Mouse (Mus musculus) embryonic facial prominence, embryonic 14.5 days (tissue): ENCODE results near the gene Pigg. TPM values are rescaled to one million over a fixed set of nuclear protein-coding genes. Genes with fewer than 3 reads are reported as not detected.

ENCODE experiments used
- ATAC-seq: fragments of 200-750 bp; cut with Nextera tagmentation; 2 replicates; pipeline ENCODE4 v1.8.0; 2017; ENCODE audit warnings: low read depth, moderate number of reproducible peaks, moderate TSS enrichment
- DNase-seq: peaks from one replicate; pipeline ENCODE4 v3.0.0-alpha.2; 2015; ENCODE audit warnings: low spot score
- H3K27ac ChIP-seq: fragments of 300-500 bp; sonication (generic); replicated peaks from 2 replicates; pipeline ENCODE4 v1.5.1; 2014; ENCODE audit warnings: low read depth, mild to moderate bottlenecking, low read length, moderate library complexity
- H3K27me3 ChIP-seq: fragments of 300-500 bp; sonication (generic); replicated peaks from 2 replicates; pipeline ENCODE4 v1.6.1; 2014; ENCODE audit warnings: low read length; ENCODE audit not compliant: control insufficient read depth, insufficient read depth
- H3K36me3 ChIP-seq: fragments of 300-500 bp; sonication (generic); 2 replicates; pipeline ENCODE4 v1.6.1; 2014; ENCODE audit warnings: low read length, mixed read lengths; ENCODE audit not compliant: control insufficient read depth, insufficient read depth
- H3K4me1 ChIP-seq: fragments of 300-500 bp; sonication (generic); 2 replicates; pipeline ENCODE4 v1.6.1; 2014; ENCODE audit warnings: antibody characterized with exemption, low read length; ENCODE audit not compliant: control insufficient read depth, insufficient read depth
- H3K4me2 ChIP-seq: fragments of 300-500 bp; sonication (generic); 2 replicates; pipeline ENCODE4 v1.6.1; 2014; ENCODE audit warnings: low read depth, mild to moderate bottlenecking, low read length, moderate library complexity, mixed read lengths
- H3K4me3 ChIP-seq: fragments of 300-500 bp; sonication (generic); 2 replicates; pipeline ENCODE4 v1.5.1; 2014; ENCODE audit warnings: low read depth, mild to moderate bottlenecking, low read length
- H3K9ac ChIP-seq: fragments of 300-500 bp; sonication (generic); 2 replicates; pipeline ENCODE4 v1.6.1; 2014; ENCODE audit warnings: low read depth, mild to moderate bottlenecking, low read length, moderate library complexity, mixed read lengths
- H3K9me3 ChIP-seq: fragments of 300-500 bp; sonication (generic); 2 replicates; pipeline ENCODE4 v1.6.1; 2016; ENCODE audit warnings: low read length; ENCODE audit not compliant: control insufficient read depth
- whole genome bisulfite sequencing: fragments of 180-500 bp; shearing (Covaris S2); extraction: QIAGEN DNeasy Blood & Tissue Kit; methylation state at CpG from one replicate; pipeline ENCODE4 v1.1.7; 2014; 5-methylcytosine and 5-hydroxymethylcytosine counted together
- polyA plus RNA-seq: library from polyadenylated mRNA; unstranded; fragments of >200 nt; fragmentation: Nextera tagmentation; extraction: Ambion mirVana; gene quantifications from 2 replicates; pipeline ENCODE4 v1.2.1, GENCODE M21; 2014

The Pigg gene
- polyA plus RNA-seq, 1 experiment from 2014 or later, result 1.9 TPM

GRCm38 (mm10) chr5:108345313-108346071 is 33.1 kb downstream of the Pigg start:
- WGBS, result 84% methylated on average over 10 of the region's 10 CpGs
- DNase-seq (no peak), ATAC-seq (no peak)
- H3K4me2 ChIP-seq, result no peak overlapping the region
- H3K4me1 ChIP-seq, result no peaks in the 10 kb centered on the region
- H3K27ac ChIP-seq, result no peak overlapping the region
- H3K36me3 ChIP-seq, result peaks cover 32% of the 10 kb centered on the region
- H3K4me3 ChIP-seq, result no peak overlapping the region
- H3K9me3 ChIP-seq, result no peaks in the 10 kb centered on the region
- H3K27me3 ChIP-seq, result no peaks in the 10 kb centered on the region
- H3K9ac ChIP-seq, result no peak overlapping the region

GRCm38 (mm10) chr5:108347843-108348242 is 35.4 kb downstream of the Pigg start:
- H3K4me2 ChIP-seq, result no peak overlapping the region
- 64% methylated on average over 6 of the region's 6 CpGs for WGBS

GRCm38 (mm10) chr5:108349511-108350148 is 37.2 kb downstream of the Pigg start:
- no peak overlapping the region for H3K4me3 ChIP-seq
- H3K4me2 ChIP-seq, result no peak overlapping the region
- H3K9ac ChIP-seq, result no peak overlapping the region
- 92% methylated on average over 9 of the region's 9 CpGs for WGBS
- H3K9me3 ChIP-seq, result no peaks in the 10 kb centered on the region
- ATAC-seq, result no peak
- no peaks in the 10 kb centered on the region for H3K4me1 ChIP-seq
- DNase-seq, result no peak
- H3K36me3 ChIP-seq, result peaks cover 19% of the 10 kb centered on the region
- H3K27me3 ChIP-seq, result no peaks in the 10 kb centered on the region
- no peak overlapping the region for H3K27ac ChIP-seq

More at GRCm38 (mm10) chr5:108347843-108348242, 35.4 kb downstream of the Pigg start:
- H3K27me3 ChIP-seq, result no peaks in the 10 kb centered on the region
- H3K4me3 ChIP-seq, result no peak overlapping the region
- no peak overlapping the region for H3K9ac ChIP-seq
- H3K27ac ChIP-seq, result no peak overlapping the region
- DNase-seq (no peak), ATAC-seq (no peak)
- peaks cover 21% of the 10 kb centered on the region for H3K36me3 ChIP-seq
- H3K4me1 ChIP-seq, result no peaks in the 10 kb centered on the region
- H3K9me3 ChIP-seq, result no peaks in the 10 kb centered on the region

- DNase-seq, result no peak
- Histone ChIP-seq H3K4me1 (no peaks in the 10 kb centered on the region), H3K9ac (no peak overlapping the region), H3K27me3 (no peaks in the 10 kb centered on the region), H3K36me3 (peaks cover 10% of the 10 kb centered on the region), H3K27ac (no peak overlapping the region), H3K4me3 (no peak overlapping the region), H3K4me2 (no peak overlapping the region), H3K9me3 (no peaks in the 10 kb centered on the region)
- no peak for ATAC-seq
- WGBS, result 80% methylated on average over 2 of the region's 2 CpGs
These were observed 41.6 kb downstream of the Pigg start for GRCm38 (mm10) chr5:108354056-108354455.

GRCm38 (mm10) chr5:108357862-108358261 is 45.5 kb downstream of the Pigg start:
- H3K36me3 ChIP-seq, result no peaks in the 10 kb centered on the region
- no peak for DNase-seq
- H3K4me1 ChIP-seq, result no peaks in the 10 kb centered on the region
- no peaks in the 10 kb centered on the region for H3K9me3 ChIP-seq
- 88% methylated on average over 1 of the region's 1 CpGs for WGBS
- no peak overlapping the region for H3K4me2 ChIP-seq
- no peak for ATAC-seq
- no peak overlapping the region for H3K9ac ChIP-seq
- peaks cover under 1% of the 10 kb centered on the region; the same call in 1 of the 2 replicates for H3K27me3 ChIP-seq
- no peak overlapping the region for H3K27ac ChIP-seq
- no peak overlapping the region for H3K4me3 ChIP-seq

- WGBS, result 84% methylated on average over 9 of the region's 9 CpGs
These were observed 47.1 kb downstream of the Pigg start for GRCm38 (mm10) chr5:108359491-108359890.

GRCm38 (mm10) chr5:108360211-108360610 is 47.8 kb downstream of the Pigg start:
- Histone ChIP-seq H3K4me1 (no peaks in the 10 kb centered on the region), H3K4me3 (no peak overlapping the region), H3K36me3 (no peaks in the 10 kb centered on the region), H3K4me2 (no peak overlapping the region), H3K9ac (no peak overlapping the region), H3K27me3 (peaks cover 22% of the 10 kb centered on the region), H3K9me3 (no peaks in the 10 kb centered on the region), H3K27ac (no peak overlapping the region)
- no peak for ATAC-seq
- DNase-seq, result no peak
- 85% methylated on average over 4 of the region's 4 CpGs for WGBS

More at GRCm38 (mm10) chr5:108359491-108359890, 47.1 kb downstream of the Pigg start:
- H3K9me3 ChIP-seq, result no peaks in the 10 kb centered on the region
- H3K27me3 ChIP-seq, result peaks cover 15% of the 10 kb centered on the region
- ATAC-seq, result no peak
- H3K9ac ChIP-seq, result no peak overlapping the region
- H3K4me2 ChIP-seq, result no peak overlapping the region
- DNase-seq, result no peak
- H3K4me1 ChIP-seq, result no peaks in the 10 kb centered on the region
- H3K36me3 ChIP-seq, result no peaks in the 10 kb centered on the region
- H3K27ac ChIP-seq, result no peak overlapping the region
- no peak overlapping the region for H3K4me3 ChIP-seq

- H3K9me3 ChIP-seq, result no peaks in the 10 kb centered on the region
- no peaks in the 10 kb centered on the region for H3K36me3 ChIP-seq
- H3K27ac ChIP-seq, result no peak overlapping the region
- H3K4me2 ChIP-seq, result no peak overlapping the region
- DNase-seq (no peak), ATAC-seq (no peak)
- H3K4me1 ChIP-seq, result peaks cover 5% of the 10 kb centered on the region
- 31% methylated on average over 3 of the region's 3 CpGs for WGBS
- no peak overlapping the region for H3K4me3 ChIP-seq
- H3K27me3 ChIP-seq, result peaks cover 42% of the 10 kb centered on the region
- no peak overlapping the region for H3K9ac ChIP-seq
These were observed 49.9 kb downstream of the Pigg start for GRCm38 (mm10) chr5:108362330-108362729.
